Mouse (Mus musculus): ENCODE data around the gene Cd84. TPM values are rescaled to one million over a fixed set of nuclear protein-coding genes. Genes with fewer than 3 reads are reported as not detected.

Cd84 gene
- polyA plus RNA-seq, 1 experiment = 2.0 TPM

- Histone ChIP-seq H3K4me1 (ENCODE audit: control insufficient read depth, insufficient read depth, low read length) (no peaks in the 10 kb centered on the region), H3K4me3 (ENCODE audit: insufficient read depth, low read length) (no peak overlapping the region), H3K27ac (ENCODE audit: insufficient read depth, low read length) (no peak overlapping the region)
- TF ChIP-seq CTCF (IDR thresholded peaks at IDR 0.05; ENCODE audit: borderline replicate concordance, insufficient read depth, low read length) = no peak
- no peak for TF ChIP-seq POLR2A (IDR thresholded peaks at IDR 0.05; ENCODE audit: low read depth, low read length)
Observed at GRCm38 (mm10) chr1:171924900-171925299, 85.4 kb downstream of the Cd84 start.

- H3K27ac ChIP-seq (ENCODE audit: insufficient read depth, low read length) = no peak overlapping the region
- TF ChIP-seq POLR2A (IDR thresholded peaks at IDR 0.05; ENCODE audit: low read depth, low read length) (no peak), CTCF (IDR thresholded peaks at IDR 0.05; ENCODE audit: borderline replicate concordance, insufficient read depth, low read length) (no peak)
- no peaks in the 10 kb centered on the region for H3K4me1 ChIP-seq (ENCODE audit: control insufficient read depth, insufficient read depth, low read length)
- H3K4me3 ChIP-seq (ENCODE audit: insufficient read depth, low read length) = no peak overlapping the region
Observed at GRCm38 (mm10) chr1:171933851-171934250, 94.4 kb downstream of the Cd84 start.

GRCm38 (mm10) chr1:171938952-171939948 lies 99.8 kb downstream of the Cd84 start:
- TF ChIP-seq POLR2A (IDR thresholded peaks at IDR 0.05; ENCODE audit: low read depth, low read length) = no peak
- TF ChIP-seq CTCF (IDR thresholded peaks at IDR 0.05; ENCODE audit: borderline replicate concordance, insufficient read depth, low read length) = no peak
- H3K4me3 ChIP-seq (ENCODE audit: insufficient read depth, low read length) = no peak overlapping the region
- no peaks in the 10 kb centered on the region for H3K4me1 ChIP-seq (ENCODE audit: control insufficient read depth, insufficient read depth, low read length)
- H3K27ac ChIP-seq (ENCODE audit: insufficient read depth, low read length) = no peak overlapping the region

Other genes with a start within 250 kb of the Cd84 start
- gene Ly9, start 232.3 kb upstream of the Cd84 start, polyA plus RNA-seq (2011; ENCODE audit: insufficient read length, low read depth, missing spikeins) = 0.47 TPM in 1 of 2 replicates, not detected in the other
- gene Slamf7, start 186.7 kb upstream of the Cd84 start, polyA plus RNA-seq (2011; ENCODE audit: insufficient read length, low read depth, missing spikeins) = not detected in 2 replicates
- 1.6 TPM in 1 of 2 replicates, not detected in the other for gene Cd48, start 157.7 kb upstream of the Cd84 start, polyA plus RNA-seq (2011; ENCODE audit: insufficient read length, low read depth, missing spikeins)
- gene Slamf1, start 72.6 kb upstream of the Cd84 start, polyA plus RNA-seq (2011; ENCODE audit: insufficient read length, low read depth, missing spikeins) = not detected in 2 replicates
- not detected in 2 replicates for gene Gm10521, start 56.0 kb downstream of the Cd84 start, polyA plus RNA-seq (2011; ENCODE audit: insufficient read length, low read depth, missing spikeins)
- gene Slamf6, start 77.8 kb downstream of the Cd84 start, polyA plus RNA-seq (2011; ENCODE audit: insufficient read length, low read depth, missing spikeins) = not detected in 2 replicates
- 9.1 and 12.3 TPM in 2 replicates for gene Vangl2, start 188.7 kb downstream of the Cd84 start, polyA plus RNA-seq (2011; ENCODE audit: insufficient read length, low read depth, missing spikeins)
- not detected in 2 replicates for gene Nhlh1, start 217.9 kb downstream of the Cd84 start, polyA plus RNA-seq (2011; ENCODE audit: insufficient read length, low read depth, missing spikeins)
- gene Copa, start 242.8 kb downstream of the Cd84 start, polyA plus RNA-seq (2011; ENCODE audit: insufficient read length, low read depth, missing spikeins) = 369 and 398 TPM in 2 replicates
- gene Ncstn, start 243.1 kb downstream of the Cd84 start, polyA plus RNA-seq (2011; ENCODE audit: insufficient read length, low read depth, missing spikeins) = 122 and 145 TPM in 2 replicates

All from embryonic fibroblast, embryonic 13.5 days (primary cell).